Mouse (Mus musculus) layer of hippocampus, adult 18-20 months (tissue): ENCODE data around the gene 4930433I11Rik. TPM values are rescaled to one million over a fixed set of nuclear protein-coding genes. Genes with fewer than 3 reads are reported as not detected.
A peak's percentile ranks its signal among the peaks of the same experiment; 100 is the strongest.
"Not testable (repeated sequence)": the region's sequence is repeated elsewhere in the genome, so short reads cannot be mapped to it uniquely, and the experiment has no call there.

Source experiments
- DNase-seq, 2 experiments: peaks; one replicate each; pipeline ENCODE4 v3.0.0; 2022; ENCODE audit warnings: low spot score in 2 of 2
- long read RNA-seq: library from polyadenylated mRNA; stranded (forward); transcript quantifications from one replicate; pipeline ENCODE4 v2.0.0, GENCODE M21; 2021
- total RNA-seq, 2 experiments: library from RNA; stranded (reverse); gene quantifications; 2 replicates each; pipeline ENCODE4 v1.2.3; 2021

4930433I11Rik gene
- total RNA-seq: not detected
- long read RNA-seq: 0 reads

DNA sequence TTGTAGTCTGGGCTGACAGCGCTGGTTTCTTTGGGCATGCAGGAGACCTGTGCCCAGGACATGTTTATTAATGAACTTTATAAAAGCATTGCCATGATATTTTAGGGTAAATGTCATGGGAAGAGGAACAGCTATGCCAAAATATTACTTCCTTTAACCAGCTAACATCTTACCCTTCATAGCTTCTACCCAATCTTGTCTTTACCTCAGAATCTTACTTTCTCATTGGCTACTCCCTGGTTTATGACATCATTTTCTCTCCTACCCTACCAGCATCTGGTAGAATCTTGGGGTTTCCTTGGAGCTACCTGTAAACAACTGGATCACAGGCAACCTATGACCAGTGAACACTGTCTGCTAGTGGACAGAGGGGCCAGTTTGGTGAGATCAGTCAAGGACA lies at the start of gene 4930433I11Rik:
4930433I11Rik (plus strand) TSS at position 301 of the 400 bp plus-strand sequence.
- no peak for DNase-seq

DNA sequence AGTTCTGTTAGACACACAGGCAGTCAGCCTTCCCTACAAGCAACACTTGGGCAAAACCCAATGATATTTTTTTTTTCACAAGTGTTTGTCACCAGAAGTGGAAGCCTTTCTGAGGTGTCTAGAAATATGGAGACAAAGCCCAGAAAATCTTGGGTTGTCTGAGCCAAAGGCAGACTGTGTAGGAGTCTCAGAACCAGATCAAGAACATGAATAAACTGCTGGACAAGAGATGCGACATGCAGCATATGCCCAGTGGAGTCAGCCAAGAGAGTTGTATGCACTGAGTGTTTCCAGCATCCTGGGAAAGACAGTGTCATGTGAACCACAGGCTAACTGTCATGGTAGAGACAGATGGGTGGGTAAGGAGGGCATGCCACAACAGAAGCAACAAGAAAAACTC lies 48.0 kb upstream of the 4930433I11Rik start:
- no peak for DNase-seq

DNA sequence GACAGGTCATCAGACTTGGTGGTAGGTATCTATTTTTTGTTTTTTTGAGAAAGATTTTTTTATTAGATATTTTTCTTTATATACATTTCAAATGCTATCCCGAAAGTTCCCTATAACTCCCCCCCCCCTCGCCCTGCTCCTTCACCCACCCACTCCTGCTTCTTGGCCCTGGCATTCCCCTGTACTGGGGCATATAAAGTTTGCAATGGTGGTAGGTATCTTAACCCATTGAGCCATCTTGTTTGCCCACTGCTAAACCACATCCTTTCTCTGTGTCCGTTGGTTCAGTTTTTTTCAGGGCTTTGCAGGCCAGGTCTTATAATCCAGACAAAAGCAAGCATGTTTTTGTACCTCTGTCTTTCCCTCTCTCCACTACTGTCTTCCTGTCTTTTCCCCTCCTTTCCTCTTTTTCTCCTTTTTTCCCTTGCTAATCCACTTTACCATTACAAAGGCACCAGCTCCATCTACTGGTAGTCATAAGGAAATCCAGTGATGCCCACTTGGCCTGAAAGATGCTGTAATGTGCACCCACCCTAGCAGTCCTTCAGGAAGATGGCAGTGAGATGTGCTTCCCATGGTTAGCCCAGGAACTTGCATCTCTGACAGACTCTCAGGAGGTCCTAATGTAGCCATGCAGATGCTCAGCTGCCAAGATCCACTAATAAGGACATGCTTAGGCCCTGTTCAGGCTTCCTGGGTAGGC lies 45.0 kb upstream of the 4930433I11Rik start:
- peak in 1 of 2 experiments; percentile 42 for DNase-seq

DNA sequence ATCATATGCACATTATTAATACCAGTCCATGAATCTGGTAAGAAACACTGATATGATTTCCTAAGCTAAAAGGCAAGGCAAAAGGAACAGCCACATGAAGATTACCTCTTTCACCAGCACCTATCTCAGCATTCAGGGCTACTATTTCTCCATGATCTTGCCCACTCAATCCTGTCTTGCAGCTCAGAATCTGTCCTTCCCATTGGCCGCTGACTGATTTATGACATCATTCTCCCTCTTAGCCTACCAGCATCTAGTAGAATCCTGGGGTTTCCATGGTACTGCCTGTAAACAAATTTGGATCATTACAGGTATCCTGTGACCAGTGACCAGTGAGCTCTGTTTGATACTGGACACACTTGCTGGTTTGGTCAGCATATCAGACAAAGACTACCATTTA lies 45.1 kb downstream of the 4930433I11Rik start, which contains the start of gene Gm4884:
Gm4884 (plus strand) TSS at position 301 of the 400 bp plus-strand sequence.
- not testable (repeated sequence) for DNase-seq

DNA sequence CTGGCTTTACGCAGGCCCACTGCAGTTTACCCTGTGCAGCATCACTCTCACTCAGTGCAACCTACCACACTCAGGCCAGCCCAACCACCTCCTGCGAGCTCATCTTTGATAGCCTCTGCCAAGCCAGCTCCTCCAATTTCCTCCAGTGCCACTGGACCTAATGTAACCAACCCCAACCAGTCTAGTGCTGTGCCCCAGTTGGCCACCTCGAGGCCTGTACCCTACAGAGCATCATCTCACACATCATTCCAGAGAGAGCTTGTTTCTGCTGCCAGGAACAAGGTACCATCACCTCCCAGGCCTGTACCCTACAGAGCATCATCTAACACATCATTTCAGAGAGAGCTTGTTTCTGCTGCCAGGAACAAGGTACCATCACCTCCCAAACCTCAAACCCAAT lies 56.7 kb downstream of the 4930433I11Rik start:
- DNase-seq: not testable (repeated sequence)

Other genes starting within 250 kb of the 4930433I11Rik start
- 10 to 100 TPM; 69.8 to 77.5 TPM for gene Vstm2b, start 89.2 kb upstream of the 4930433I11Rik start, total RNA-seq
- gene Gm4884, start 45.2 kb downstream of the 4930433I11Rik start, total RNA-seq: not detected
- gene Gm5592, start 166.3 kb downstream of the 4930433I11Rik start, total RNA-seq: not detected